Mouse (Mus musculus) C2C12 (cell line): ENCODE results near the gene Dgkg.

Experiments used
- CEBPB ChIP-seq: IDR thresholded peaks from one replicate; pipeline ENCODE4 v1.6.1; 2011; ENCODE audit warnings: low read depth, mild to moderate bottlenecking, control low read depth, moderate library complexity
- CTCF ChIP-seq: IDR thresholded peaks from one replicate; pipeline ENCODE4 v1.5.1; 2011; ENCODE audit not compliant: control insufficient read depth, insufficient read depth, insufficient read length
- FOSL1 ChIP-seq: IDR thresholded peaks from one replicate; pipeline ENCODE4 v1.8.0; 2011; ENCODE audit warnings: mild to moderate bottlenecking, low read length; ENCODE audit not compliant: poor library complexity, insufficient read depth, severe bottlenecking
- MAX ChIP-seq: IDR thresholded peaks from one replicate; pipeline ENCODE4 v1.6.1; 2011; ENCODE audit warnings: mild to moderate bottlenecking, control low read depth
- MYOD1 ChIP-seq: IDR thresholded peaks from one replicate; pipeline ENCODE4 v1.6.1; 2011; ENCODE audit warnings: low read depth; ENCODE audit not compliant: control insufficient read depth, insufficient read length
- MYOG ChIP-seq: IDR thresholded peaks from one replicate; pipeline ENCODE4 v1.6.1; 2011; ENCODE audit not compliant: control insufficient read depth, insufficient read length; ENCODE audit errors: extremely low read depth
- USF1 ChIP-seq: IDR thresholded peaks from one replicate; pipeline ENCODE4 v1.6.1; 2011; ENCODE audit warnings: low read depth, mild to moderate bottlenecking, control low read depth, moderate library complexity

DNA sequence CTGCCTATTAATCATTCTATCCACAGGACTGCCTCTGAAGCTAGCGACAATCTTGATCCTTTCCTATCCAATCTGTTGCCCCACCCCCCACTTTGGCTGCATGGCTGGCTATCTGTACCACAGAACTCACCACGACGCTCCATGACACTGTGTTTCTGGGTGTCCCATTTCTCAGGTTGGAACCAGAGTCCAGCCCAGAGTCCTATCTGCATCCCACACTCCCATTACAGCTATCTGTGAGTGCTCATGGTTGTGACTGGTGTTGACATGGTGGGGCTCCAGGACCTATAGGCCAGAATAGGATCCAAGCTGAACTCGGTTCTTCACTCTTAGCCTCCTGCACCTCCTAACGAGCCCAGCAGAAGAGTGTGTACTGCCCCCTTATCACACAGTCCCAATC is 107.7 kb downstream of the Dgkg start:
- TF ChIP-seq MYOD1, result no peak
- TF ChIP-seq MAX, result no peak
- no peak for TF ChIP-seq CTCF
- TF ChIP-seq MYOG, result no peak
- no peak for TF ChIP-seq FOSL1
- TF ChIP-seq CEBPB, result no peak
- TF ChIP-seq USF1, result no peak
